Mouse (Mus musculus) heart, embryonic 14.5 days (tissue): ENCODE data around the gene Nlrp2. TPM values are rescaled to one million over a fixed set of nuclear protein-coding genes. Genes with fewer than 3 reads are reported as not detected.

Experiments
- polyA plus RNA-seq: library from polyadenylated mRNA; unstranded; fragments of >200 nt; fragmentation: Nextera tagmentation; extraction: Ambion mirVana; gene quantifications from 2 replicates; pipeline ENCODE4 v1.2.1, GENCODE M21; 2014

The Nlrp2 gene
- polyA plus RNA-seq, 1 experiment from 2014 or later, result not detected

Other genes starting within 250 kb of the Nlrp2 start
- not detected in 2 replicates for gene Rfpl4, start 234.1 kb downstream of the Nlrp2 start, polyA plus RNA-seq
- 2.2 and 2.5 TPM in 2 replicates for gene Rasl2-9, start 225.1 kb downstream of the Nlrp2 start, polyA plus RNA-seq
- gene Vmn1r55, start 201.4 kb downstream of the Nlrp2 start, polyA plus RNA-seq, result 0.01 TPM in 1 of 2 replicates, not detected in the other
- not detected in 2 replicates for gene Vmn1r56, start 154.3 kb downstream of the Nlrp2 start, polyA plus RNA-seq
- gene Vmn1r57, start 132.5 kb downstream of the Nlrp2 start, polyA plus RNA-seq, result not detected in 2 replicates
- gene Gm5065, start 498 bp downstream of the Nlrp2 start, polyA plus RNA-seq, result not detected in 2 replicates
- gene Vmn1r58, start 62.4 kb upstream of the Nlrp2 start, polyA plus RNA-seq, result not detected in 2 replicates
- not detected in 2 replicates for gene Vmn1r59, start 105.7 kb upstream of the Nlrp2 start, polyA plus RNA-seq
- gene Vmn2r28, start 142.9 kb upstream of the Nlrp2 start, polyA plus RNA-seq, result not detected in 2 replicates
- gene Vmn1r60, start 196.3 kb upstream of the Nlrp2 start, polyA plus RNA-seq, result not detected in 2 replicates